Mouse (Mus musculus) bone marrow macrophage, adult 2 months (primary cell): ENCODE data around the gene Fxyd6. TPM values are rescaled to one million over a fixed set of nuclear protein-coding genes. Genes with fewer than 3 reads are reported as not detected.

Experiments used
- H3K27ac ChIP-seq: 2 replicates; pipeline ENCODE4 v1.5.1; 2012; ENCODE audit warnings: low read depth, low read length; ENCODE audit not compliant: insufficient read depth
- H3K4me1 ChIP-seq: 2 replicates; pipeline ENCODE4 v1.6.1; 2012; ENCODE audit warnings: low read length; ENCODE audit not compliant: control insufficient read depth, insufficient read depth
- H3K4me3 ChIP-seq: 2 replicates; pipeline ENCODE4 v1.5.1; 2012; ENCODE audit warnings: mild to moderate bottlenecking, low read length, moderate library complexity; ENCODE audit not compliant: insufficient read depth
- CTCF ChIP-seq: IDR thresholded peaks from 2 replicates; pipeline ENCODE4 v1.5.1; 2012; ENCODE audit warnings: low read depth, mild to moderate bottlenecking, low read length, moderate library complexity
- POLR2A ChIP-seq: IDR thresholded peaks from 2 replicates; pipeline ENCODE4 v1.6.1; 2012; ENCODE audit warnings: mild to moderate bottlenecking, low read depth, low read length, borderline replicate concordance
- polyA plus RNA-seq: library from polyadenylated mRNA; stranded (reverse); fragments of >200 nt; gene quantifications from 2 replicates; pipeline ENCODE4 v1.2.4, GENCODE M21; 2012; ENCODE audit not compliant: missing spikeins, insufficient read depth, insufficient read length

Gene Fxyd6
- polyA plus RNA-seq, 1 experiment: not detected

- Histone ChIP-seq H3K4me3 (no peak overlapping the region), H3K4me1 (peaks cover 20% of the 10 kb centered on the region), H3K27ac (no peak overlapping the region)
- TF ChIP-seq CTCF (peak; percentile 35; the same call in 1 of the 2 replicates), POLR2A (no peak)
These were observed 38.0 kb downstream of the Fxyd6 start for GRCm38 (mm10) chr9:45407706-45408675.

DNA sequence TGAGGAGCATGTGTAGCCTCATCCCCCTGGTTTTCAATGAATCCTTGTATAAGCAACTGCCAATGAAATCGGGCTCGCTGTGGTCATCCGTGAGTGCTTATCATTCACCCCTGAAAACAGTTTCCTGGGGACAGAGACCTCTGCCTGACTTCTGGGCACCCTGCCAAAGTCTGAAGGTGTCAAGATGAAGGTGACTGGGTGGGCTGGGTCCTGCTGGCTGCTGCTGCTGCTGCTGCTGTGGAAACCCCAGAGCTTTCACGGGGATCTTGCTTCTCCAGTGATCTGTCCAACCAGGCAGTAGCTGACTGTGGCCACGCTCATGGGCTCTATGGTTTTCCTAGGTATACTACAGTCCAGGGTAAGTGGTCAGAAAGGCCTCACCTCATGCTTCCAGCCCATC is 40.2 kb downstream of the Fxyd6 start:
- Histone ChIP-seq H3K4me1 (peaks cover 18% of the 10 kb centered on the region), H3K4me3 (no peak overlapping the region), H3K27ac (no peak overlapping the region)
- TF ChIP-seq POLR2A (no peak), CTCF (no peak)

- Histone ChIP-seq H3K4me3 (no peak overlapping the region), H3K4me1 (peaks cover 14% of the 10 kb centered on the region), H3K27ac (no peak overlapping the region)
- no peak for TF ChIP-seq POLR2A
- TF ChIP-seq CTCF: no peak
These were observed 40.6 kb downstream of the Fxyd6 start for GRCm38 (mm10) chr9:45410614-45411013.

GRCm38 (mm10) chr9:45411111-45411510 is 41.1 kb downstream of the Fxyd6 start:
- Histone ChIP-seq H3K4me3 (no peak overlapping the region), H3K4me1 (peaks cover 10% of the 10 kb centered on the region)
- TF ChIP-seq CTCF (no peak), POLR2A (no peak)

GRCm38 (mm10) chr9:45411803-45412202 is 41.8 kb downstream of the Fxyd6 start:
- Histone ChIP-seq H3K4me3 (no peak overlapping the region), H3K4me1 (peaks cover 4% of the 10 kb centered on the region; the same call in 1 of the 2 replicates), H3K27ac (no peak overlapping the region)
- no peak for TF ChIP-seq POLR2A
- no peak for TF ChIP-seq CTCF

More at GRCm38 (mm10) chr9:45411111-45411510, 41.1 kb downstream of the Fxyd6 start:
- no peak overlapping the region for H3K27ac ChIP-seq

- Histone ChIP-seq H3K4me1 (no peaks in the 10 kb centered on the region), H3K27ac (no peak overlapping the region), H3K4me3 (no peak overlapping the region)
- 0 out of 2 replicates have a peak, but pooled peaks have one; percentile 41 for TF ChIP-seq CTCF
- no peak for TF ChIP-seq POLR2A
These were observed 42.3 kb downstream of the Fxyd6 start for GRCm38 (mm10) chr9:45412287-45412686.

- TF ChIP-seq POLR2A: no peak
- no peak for TF ChIP-seq CTCF
- Histone ChIP-seq H3K4me1 (no peaks in the 10 kb centered on the region), H3K27ac (no peak overlapping the region), H3K4me3 (no peak overlapping the region)
These were observed 42.9 kb downstream of the Fxyd6 start for GRCm38 (mm10) chr9:45412700-45413477.

DNA sequence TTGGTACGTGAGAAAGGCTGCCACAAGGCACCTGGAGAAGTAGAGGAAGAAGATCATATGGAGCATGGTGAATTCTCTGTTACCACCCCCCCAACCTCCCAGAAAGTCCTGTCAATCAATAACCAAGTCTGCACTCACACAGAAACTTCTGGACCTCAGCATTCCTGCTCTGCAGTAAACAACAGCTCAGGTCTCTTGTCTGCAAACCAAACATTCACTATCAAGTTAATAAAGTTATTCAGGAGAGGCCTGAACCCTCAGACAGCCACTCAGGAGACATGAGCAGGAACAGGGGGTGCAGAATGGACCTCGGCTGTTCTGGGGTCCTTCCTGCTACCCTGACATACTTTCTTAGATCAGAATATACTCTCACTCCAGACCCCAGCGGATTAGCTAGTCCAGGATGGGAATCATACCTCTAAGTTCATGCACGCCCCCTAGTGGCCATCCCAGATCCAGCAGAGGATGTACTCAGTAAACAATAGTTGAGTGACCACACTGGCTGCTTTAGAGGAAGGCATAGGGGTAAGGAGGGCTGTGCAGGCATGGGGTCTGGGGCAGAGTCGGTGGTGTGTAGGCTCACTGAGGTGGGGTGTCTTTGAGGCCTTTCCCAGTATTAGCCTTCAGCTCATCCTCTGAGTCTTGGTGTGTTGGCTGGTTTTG is 43.6 kb downstream of the Fxyd6 start:
- TF ChIP-seq POLR2A (no peak), CTCF (peak; percentile 79)
- no peak overlapping the region for H3K27ac ChIP-seq
- no peaks in the 10 kb centered on the region for H3K4me1 ChIP-seq
- H3K4me3 ChIP-seq: no peak overlapping the region

- H3K4me1 ChIP-seq: no peaks in the 10 kb centered on the region
- no peak for TF ChIP-seq CTCF
- no peak for TF ChIP-seq POLR2A
These were observed 45.9 kb downstream of the Fxyd6 start for GRCm38 (mm10) chr9:45415912-45416311.

More at GRCm38 (mm10) chr9:45415912-45416311, 45.9 kb downstream of the Fxyd6 start:
- Histone ChIP-seq H3K27ac (no peak overlapping the region), H3K4me3 (no peak overlapping the region)
